Mouse (Mus musculus) testis, adult 2 months (tissue): ENCODE results near the gene Ggcx.

ENCODE experiments used
- CTCF ChIP-seq: fragments of 200-500 bp; IDR thresholded peaks from 2 replicates; pipeline ENCODE4 v1.5.1; 2012; ENCODE audit warnings: low read depth, mild to moderate bottlenecking, inconsistent platforms, low read length, moderate library complexity; ENCODE audit not compliant: control insufficient read depth, insufficient read depth, insufficient replicate concordance
- POLR2A ChIP-seq: fragments of 200-500 bp; IDR thresholded peaks from 2 replicates; pipeline ENCODE4 v1.6.1; 2012; ENCODE audit warnings: low read depth, mild to moderate bottlenecking, inconsistent platforms, low read length, moderate library complexity; ENCODE audit not compliant: control insufficient read depth

GRCm38 (mm10) chr6:72367460-72367974 lies 46.6 kb upstream of the Ggcx start:
- no peak for TF ChIP-seq CTCF
- no peak for TF ChIP-seq POLR2A
